Mouse (Mus musculus) megakaryocyte-erythroid progenitor cell, adult 5-6 weeks (primary cell): ENCODE results near the gene Lrrc3c. TPM values are rescaled to one million over a fixed set of nuclear protein-coding genes. Genes with fewer than 3 reads are reported as not detected.
"Not testable (repeated sequence)": the region's sequence is repeated elsewhere in the genome, so short reads cannot be mapped to it uniquely, and the experiment has no call there.

Experiments used
- ATAC-seq: replicated peaks from 2 replicates; pipeline ENCODE4 v1.8.0; 2016; ENCODE audit warnings: mild to moderate bottlenecking, inconsistent platforms; ENCODE audit not compliant: severe bottlenecking, poor library complexity, low FRiP score, low TSS enrichment
- total RNA-seq, 2 experiments: library from RNA; stranded (forward) in 1 of 2; stranded (reverse) in 1 of 2; fragments of 200-1000, 215-1000 nt in 1 of 2; fragments of >200 nt in 1 of 2; fragmentation: Nextera tagmentation in 1 of 2; gene quantifications; 2 replicates each; pipeline ENCODE4 v1.2.3; 2014 to 2017

Gene Lrrc3c
- total RNA-seq, 2 experiments from 2014 or later = not detected

GRCm38 (mm10) chr11:98584629-98585177, 13.4 kb upstream of the Lrrc3c start:
- ATAC-seq = no peak

GRCm38 (mm10) chr11:98586087-98586891, 11.8 kb upstream of the Lrrc3c start:
- ATAC-seq = no peak

GRCm38 (mm10) chr11:98586892-98587563, 11.1 kb upstream of the Lrrc3c start, which contains the start of gene Ormdl3:
TSS of gene Ormdl3 (minus strand) at chr11:98587368.
- ATAC-seq = peak; percentile 63

- peak; percentile 79 for ATAC-seq
Measured at GRCm38 (mm10) chr11:98587684-98588546, 10.2 kb upstream of the Lrrc3c start.

- ATAC-seq = no peak
Measured at GRCm38 (mm10) chr11:98588833-98589281, 9.2 kb upstream of the Lrrc3c start.

GRCm38 (mm10) chr11:98589306-98589705, 8.8 kb upstream of the Lrrc3c start:
- ATAC-seq = no peak

GRCm38 (mm10) chr11:98590548-98591445, 7.3 kb upstream of the Lrrc3c start:
- no peak for ATAC-seq

- ATAC-seq = no peak
Measured at GRCm38 (mm10) chr11:98595021-98595420, 3.1 kb upstream of the Lrrc3c start.

GRCm38 (mm10) chr11:98595473-98595872, 2.6 kb upstream of the Lrrc3c start:
- no peak for ATAC-seq

- no peak for ATAC-seq
Measured at GRCm38 (mm10) chr11:98595955-98596354, 2.1 kb upstream of the Lrrc3c start.

- ATAC-seq = peak; percentile 61
Measured at GRCm38 (mm10) chr11:98597363-98597762, 728 bp upstream of the Lrrc3c start.

- peak; percentile 6; the same call in 1 of the 2 replicates for ATAC-seq
Measured at GRCm38 (mm10) chr11:98598851-98599290, 780 bp downstream of the Lrrc3c start.

- 0 out of 2 replicates have a peak, but pooled peaks have one; percentile 17 for ATAC-seq
Measured at GRCm38 (mm10) chr11:98599291-98599690, 1.2 kb downstream of the Lrrc3c start.

- peak; percentile 58 for ATAC-seq
Measured at GRCm38 (mm10) chr11:98602090-98602690, 4.1 kb downstream of the Lrrc3c start.

- ATAC-seq = no peak
Measured at GRCm38 (mm10) chr11:98603953-98604352, 5.9 kb downstream of the Lrrc3c start.

GRCm38 (mm10) chr11:98604911-98605310, 6.8 kb downstream of the Lrrc3c start:
- ATAC-seq = not testable (repeated sequence)

- ATAC-seq = peak; percentile 65; the same call in 1 of the 2 replicates
Measured at GRCm38 (mm10) chr11:98606763-98607162, 8.7 kb downstream of the Lrrc3c start.

GRCm38 (mm10) chr11:98620791-98621190, 22.7 kb downstream of the Lrrc3c start:
- no peak for ATAC-seq
